Mouse (Mus musculus) G1E (cell line): ENCODE results near the gene Gm11559. TPM values are rescaled to one million over a fixed set of nuclear protein-coding genes. Genes with fewer than 3 reads are reported as not detected.
"Not testable (repeated sequence)": the region's sequence is repeated elsewhere in the genome, so short reads cannot be mapped to it uniquely, and the experiment has no call there.

Experiments
- ATAC-seq: 2 replicates; pipeline ENCODE4 v1.8.0; 2016; ENCODE audit warnings: mild to moderate bottlenecking; ENCODE audit not compliant: insufficient number of reproducible peaks, poor library complexity, low FRiP score, severe bottlenecking; ENCODE audit errors: extremely low read depth
- DNase-seq: peaks from one replicate; pipeline ENCODE4 v3.0.0; 2012; ENCODE audit warnings: low spot score
- H3K27me3 ChIP-seq: 2 replicates; pipeline ENCODE4 v1.6.1; 2012; ENCODE audit warnings: mild to moderate bottlenecking, low read length, inconsistent platforms; ENCODE audit not compliant: insufficient read depth
- H3K36me3 ChIP-seq: replicated peaks from 2 replicates; pipeline ENCODE3; 2012; ENCODE audit warnings: mild to moderate bottlenecking, inconsistent platforms
- H3K4me1 ChIP-seq: 2 replicates; pipeline ENCODE4 v1.6.1; 2012; ENCODE audit warnings: low read depth, low read length, inconsistent platforms, mixed read lengths; ENCODE audit not compliant: insufficient read depth
- H3K4me3 ChIP-seq: 2 replicates; pipeline ENCODE4 v1.5.1; 2012; ENCODE audit warnings: low read depth, mild to moderate bottlenecking, inconsistent platforms, low read length, moderate library complexity, mixed read lengths
- H3K9me3 ChIP-seq: replicated peaks from 2 replicates; pipeline ENCODE4 v1.6.1; 2012; ENCODE audit warnings: inconsistent platforms
- CTCF ChIP-seq: IDR thresholded peaks from 2 replicates; pipeline ENCODE4 v1.5.1; 2012; ENCODE audit warnings: low read depth, low read length, inconsistent platforms, mixed read lengths
- GATA1 ChIP-seq: IDR thresholded peaks from 2 replicates; pipeline ENCODE4 v1.6.1; 2012; ENCODE audit warnings: borderline replicate concordance, low read length, inconsistent platforms, mixed read lengths
- GATA2 ChIP-seq: IDR thresholded peaks from 2 replicates; pipeline ENCODE4 v1.6.1; 2012; ENCODE audit warnings: low read depth, low read length, inconsistent platforms, borderline replicate concordance
- POLR2AphosphoS5 ChIP-seq: IDR thresholded peaks from 2 replicates; pipeline ENCODE4 v1.6.1; 2012; ENCODE audit warnings: low read depth, low read length, inconsistent platforms; ENCODE audit not compliant: insufficient replicate concordance
- TAL1 ChIP-seq: conservative IDR thresholded peaks from 2 replicates; pipeline ENCODE4 v1.6.1; 2012; ENCODE audit warnings: low read depth, low read length, inconsistent platforms, mixed read lengths
- polyA plus RNA-seq: library from polyadenylated mRNA; stranded (reverse); fragments of >175 nt; gene quantifications from 2 replicates; pipeline ENCODE4 v1.2.3, GENCODE M21; 2012
- total RNA-seq, 2 experiments: library from RNA; stranded (forward) in 1 of 2; stranded (reverse) in 1 of 2; fragments of 200-1000 nt in 1 of 2; fragments of >200 nt in 1 of 2; fragmentation: Nextera tagmentation in 1 of 2; gene quantifications; 2 replicates each; pipeline ENCODE4 v1.2.3; 2014 to 2017

Gm11559 gene
- total and polyA plus RNA-seq, 3 experiments: not detected

DNA sequence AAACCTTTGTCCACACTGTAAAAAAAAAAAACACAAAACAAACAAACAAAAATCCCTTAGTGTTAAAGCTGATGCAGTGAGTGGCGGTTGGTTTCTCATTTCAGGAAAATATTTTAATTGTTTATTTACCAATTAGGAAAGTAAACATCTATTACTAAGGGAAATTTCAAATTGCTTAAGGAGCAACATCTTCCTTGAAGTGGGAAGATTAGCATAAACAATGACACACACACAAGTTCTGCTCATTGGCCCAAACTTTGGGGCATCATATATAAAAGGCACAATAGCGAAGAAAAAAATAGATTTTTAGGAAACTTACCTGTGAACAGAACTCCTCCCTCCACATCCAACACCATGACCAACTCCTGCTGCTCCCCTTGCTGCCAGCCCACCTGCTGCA lies 6.7 kb upstream of the Gm11559 start, which contains the start of gene Gm11568:
Gm11568 (plus strand) TSS at position 301 of the 400 bp plus-strand sequence.
- TF ChIP-seq CTCF (no peak), GATA2 (no peak), TAL1 (no peak), POLR2AphosphoS5 (no peak), GATA1 (no peak)
- Histone ChIP-seq H3K4me3 (no peak within 1 kb of the TSS), H3K27me3 (no peaks in the 10 kb centered on the region), H3K9me3 (peaks cover 23% of the 10 kb centered on the region), H3K4me1 (no peaks in the 10 kb centered on the region), H3K36me3 (no peaks in the 10 kb centered on the region)
- ATAC-seq (no peak), DNase-seq (no peak)

GRCm38 (mm10) chr11:99858761-99859160 lies 5.5 kb upstream of the Gm11559 start:
- Histone ChIP-seq H3K9me3 (peaks cover 25% of the 10 kb centered on the region), H3K27me3 (no peaks in the 10 kb centered on the region), H3K36me3 (no peaks in the 10 kb centered on the region), H3K4me3 (no peak overlapping the region), H3K4me1 (no peaks in the 10 kb centered on the region)
- TF ChIP-seq CTCF (no peak), GATA2 (no peak), TAL1 (no peak), POLR2AphosphoS5 (no peak), GATA1 (no peak)
- no peak for ATAC-seq
- no peak for DNase-seq

GRCm38 (mm10) chr11:99873089-99873488 lies 8.8 kb downstream of the Gm11559 start, which contains the start of gene Krtap9-1:
TSS of gene Krtap9-1 (plus strand) at chr11:99873389.
- not testable (repeated sequence) for ATAC-seq, H3K4me3 ChIP-seq, H3K36me3 ChIP-seq, H3K27me3 ChIP-seq, DNase-seq, H3K9me3 ChIP-seq, H3K4me1 ChIP-seq

DNA sequence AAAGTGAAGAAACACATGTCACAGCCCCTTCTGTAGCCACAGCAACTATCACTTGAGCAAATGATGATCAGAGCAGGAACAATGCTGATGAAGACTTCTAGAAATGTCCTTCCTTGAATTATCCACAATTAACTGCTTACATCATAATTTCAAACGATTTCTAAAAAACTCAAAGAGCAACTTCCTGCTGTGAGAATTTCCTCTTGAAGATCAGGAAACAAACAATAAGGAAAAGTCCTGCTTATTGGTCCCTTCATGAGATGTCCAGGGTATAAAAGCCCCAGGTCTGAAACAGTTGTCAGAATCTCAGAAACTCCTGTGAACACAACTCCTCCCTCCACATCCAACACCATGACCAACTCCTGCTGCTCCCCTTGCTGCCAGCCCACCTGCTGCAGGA lies 14.6 kb downstream of the Gm11559 start, which contains the start of gene Gm11567:
Gm11567 (plus strand) TSS at position 301 of the 400 bp plus-strand sequence.
- H3K27me3 ChIP-seq: not testable (repeated sequence)

DNA sequence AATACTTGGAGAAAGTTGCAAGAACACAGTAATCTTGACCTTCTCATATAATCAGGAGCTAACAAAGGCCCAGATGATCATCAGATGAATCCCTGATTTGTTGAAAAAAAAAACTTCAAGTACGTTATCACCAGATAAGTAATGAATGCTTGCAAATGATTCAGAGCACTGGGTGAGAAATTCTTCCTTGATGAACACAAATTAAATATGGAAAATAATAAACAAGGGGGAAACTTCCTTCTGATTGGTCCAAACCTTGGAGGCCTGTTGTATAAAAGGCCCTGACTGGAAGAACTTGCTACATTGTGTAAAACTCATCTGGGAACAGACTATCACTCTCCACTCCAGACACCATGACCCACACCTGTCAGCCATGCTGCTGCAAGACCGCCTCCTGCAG lies 43.3 kb downstream of the Gm11559 start, which contains the start of gene Krtap31-1:
Krtap31-1 (plus strand) TSS at position 301 of the 400 bp plus-strand sequence.
- Histone ChIP-seq H3K4me1 (no peaks in the 10 kb centered on the region), H3K36me3 (no peaks in the 10 kb centered on the region), H3K4me3 (no peak within 1 kb of the TSS), H3K9me3 (peaks cover 19% of the 10 kb centered on the region), H3K27me3 (no peaks in the 10 kb centered on the region)
- no peak for DNase-seq
- TF ChIP-seq GATA1 (no peak), TAL1 (no peak), CTCF (no peak), POLR2AphosphoS5 (no peak), GATA2 (no peak)
- no peak for ATAC-seq

More for the DNA sequence above, 14.6 kb downstream of the Gm11559 start, which contains the start of gene Gm11567:
- not testable (repeated sequence) for DNase-seq, H3K36me3 ChIP-seq, ATAC-seq, H3K9me3 ChIP-seq, H3K4me1 ChIP-seq, H3K4me3 ChIP-seq

DNA sequence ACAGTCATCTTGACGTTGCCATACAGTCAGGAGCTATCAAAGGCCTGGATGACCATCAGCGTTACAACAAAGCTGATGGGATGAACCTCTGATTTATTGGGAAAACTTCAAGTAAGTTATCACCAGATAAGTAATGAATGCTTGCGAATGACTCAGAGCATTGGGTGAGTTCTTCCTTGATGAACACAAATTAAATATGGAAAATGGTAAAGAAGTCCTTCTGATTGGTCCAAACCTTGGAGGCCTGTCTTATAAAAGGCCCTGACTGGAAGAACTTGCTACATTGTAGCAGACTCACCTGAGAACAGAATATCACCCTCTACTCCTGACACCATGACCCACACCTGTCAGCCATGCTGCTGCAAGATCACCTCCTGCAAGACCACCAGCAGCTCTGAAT lies 50.2 kb downstream of the Gm11559 start, which contains the start of gene Gm11565:
Gm11565 (plus strand) TSS at position 301 of the 400 bp plus-strand sequence.
- TF ChIP-seq TAL1: no peak
- TF ChIP-seq GATA1: no peak
- TF ChIP-seq GATA2: no peak
- H3K27me3 ChIP-seq: no peaks in the 10 kb centered on the region
- H3K36me3 ChIP-seq: no peaks in the 10 kb centered on the region
- no peak for DNase-seq
- no peak within 1 kb of the TSS for H3K4me3 ChIP-seq
- ATAC-seq: no peak
- H3K9me3 ChIP-seq: peaks cover 31% of the 10 kb centered on the region
- no peaks in the 10 kb centered on the region for H3K4me1 ChIP-seq

Other genes starting within 250 kb of the Gm11559 start
Only the 20 nearest of the 37 such genes appear.
- gene Gm11595, start 91.6 kb upstream of the Gm11559 start, total RNA-seq (2014; fragmentation: Nextera tagmentation): not detected in 2 replicates
- 0.12 TPM in 1 of 2 replicates, not detected in the other for gene Gm11595, start 91.6 kb upstream of the Gm11559 start, total RNA-seq (2017)
- not detected in 2 replicates for gene Gm11595, start 91.6 kb upstream of the Gm11559 start, polyA plus RNA-seq
- gene Krtap4-8, start 83.8 kb upstream of the Gm11559 start, total RNA-seq (2014; fragmentation: Nextera tagmentation): not detected in 2 replicates
- 0.27 TPM in 1 of 2 replicates, not detected in the other for gene Krtap4-8, start 83.8 kb upstream of the Gm11559 start, total RNA-seq (2017)
- gene Krtap4-8, start 83.8 kb upstream of the Gm11559 start, polyA plus RNA-seq: not detected in 2 replicates
- not detected in 2 replicates for gene Krtap4-9, start 79.3 kb upstream of the Gm11559 start, total RNA-seq (2014; fragmentation: Nextera tagmentation)
- gene Krtap4-9, start 79.3 kb upstream of the Gm11559 start, total RNA-seq (2017): not detected in 2 replicates
- gene Krtap4-9, start 79.3 kb upstream of the Gm11559 start, polyA plus RNA-seq: not detected in 2 replicates
- gene Gm11596, start 71.0 kb upstream of the Gm11559 start, total RNA-seq (2014; fragmentation: Nextera tagmentation): not detected in 2 replicates
- gene Gm11596, start 71.0 kb upstream of the Gm11559 start, total RNA-seq (2017): 0.12 TPM in 1 of 2 replicates, not detected in the other
- not detected in 2 replicates for gene Gm11596, start 71.0 kb upstream of the Gm11559 start, polyA plus RNA-seq
- not detected in 2 replicates for gene Gm11569, start 65.5 kb upstream of the Gm11559 start, total RNA-seq (2014; fragmentation: Nextera tagmentation)
- not detected in 2 replicates for gene Gm11569, start 65.5 kb upstream of the Gm11559 start, total RNA-seq (2017)
- not detected in 2 replicates for gene Gm11569, start 65.5 kb upstream of the Gm11559 start, polyA plus RNA-seq
- gene Gm11554, start 60.0 kb upstream of the Gm11559 start, total RNA-seq (2014; fragmentation: Nextera tagmentation): not detected in 2 replicates
- gene Gm11554, start 60.0 kb upstream of the Gm11559 start, total RNA-seq (2017): not detected in 2 replicates
- gene Gm11554, start 60.0 kb upstream of the Gm11559 start, polyA plus RNA-seq: not detected in 2 replicates
- not detected in 2 replicates for gene Krtap4-13, start 54.6 kb upstream of the Gm11559 start, total RNA-seq (2014; fragmentation: Nextera tagmentation)
- not detected in 2 replicates for gene Krtap4-13, start 54.6 kb upstream of the Gm11559 start, total RNA-seq (2017)
- gene Krtap4-13, start 54.6 kb upstream of the Gm11559 start, polyA plus RNA-seq: not detected in 2 replicates
- not detected in 2 replicates for gene Gm11564, start 48.8 kb upstream of the Gm11559 start, total RNA-seq (2014; fragmentation: Nextera tagmentation)
- gene Gm11564, start 48.8 kb upstream of the Gm11559 start, total RNA-seq (2017): not detected in 2 replicates
- gene Gm11564, start 48.8 kb upstream of the Gm11559 start, polyA plus RNA-seq: not detected in 2 replicates
- not detected in 2 replicates for gene 2300003K06Rik, start 26.4 kb upstream of the Gm11559 start, total RNA-seq (2014; fragmentation: Nextera tagmentation)
- not detected in 2 replicates for gene 2300003K06Rik, start 26.4 kb upstream of the Gm11559 start, total RNA-seq (2017)
- gene 2300003K06Rik, start 26.4 kb upstream of the Gm11559 start, polyA plus RNA-seq: not detected in 2 replicates
- not detected in 2 replicates for gene Krtap4-16, start 12.9 kb upstream of the Gm11559 start, total RNA-seq (2014; fragmentation: Nextera tagmentation)
- not detected in 2 replicates for gene Krtap4-16, start 12.9 kb upstream of the Gm11559 start, total RNA-seq (2017)
- not detected in 2 replicates for gene Krtap4-16, start 12.9 kb upstream of the Gm11559 start, polyA plus RNA-seq
- not detected in 2 replicates for gene Gm11568, start 6.6 kb upstream of the Gm11559 start, total RNA-seq (2014; fragmentation: Nextera tagmentation)
- not detected in 2 replicates for gene Gm11568, start 6.6 kb upstream of the Gm11559 start, total RNA-seq (2017)
- not detected in 2 replicates for gene Gm11568, start 6.6 kb upstream of the Gm11559 start, polyA plus RNA-seq
- gene Krtap9-1, start 8.9 kb downstream of the Gm11559 start, total RNA-seq (2014; fragmentation: Nextera tagmentation): not detected in 2 replicates
- not detected in 2 replicates for gene Krtap9-1, start 8.9 kb downstream of the Gm11559 start, total RNA-seq (2017)
- not detected in 2 replicates for gene Krtap9-1, start 8.9 kb downstream of the Gm11559 start, polyA plus RNA-seq
- gene Gm11567, start 14.7 kb downstream of the Gm11559 start, total RNA-seq (2014; fragmentation: Nextera tagmentation): not detected in 2 replicates
- not detected in 2 replicates for gene Gm11567, start 14.7 kb downstream of the Gm11559 start, total RNA-seq (2017)
- not detected in 2 replicates for gene Gm11567, start 14.7 kb downstream of the Gm11559 start, polyA plus RNA-seq
- not detected in 2 replicates for gene Krtap31-1, start 43.4 kb downstream of the Gm11559 start, total RNA-seq (2014; fragmentation: Nextera tagmentation)
- 0.27 and 0.29 TPM in 2 replicates for gene Krtap31-1, start 43.4 kb downstream of the Gm11559 start, total RNA-seq (2017)
- gene Krtap31-1, start 43.4 kb downstream of the Gm11559 start, polyA plus RNA-seq: not detected in 2 replicates
- gene Gm11565, start 50.3 kb downstream of the Gm11559 start, total RNA-seq (2014; fragmentation: Nextera tagmentation): not detected in 2 replicates
- gene Gm11565, start 50.3 kb downstream of the Gm11559 start, total RNA-seq (2017): 0.16 and 0.23 TPM in 2 replicates
- not detected in 2 replicates for gene Gm11565, start 50.3 kb downstream of the Gm11559 start, polyA plus RNA-seq
- gene Krtap31-2, start 71.8 kb downstream of the Gm11559 start, total RNA-seq (2014; fragmentation: Nextera tagmentation): not detected in 2 replicates
- not detected in 2 replicates for gene Krtap31-2, start 71.8 kb downstream of the Gm11559 start, total RNA-seq (2017)
- gene Krtap31-2, start 71.8 kb downstream of the Gm11559 start, polyA plus RNA-seq: not detected in 2 replicates
- not detected in 2 replicates for gene Krtap9-5, start 84.0 kb downstream of the Gm11559 start, total RNA-seq (2014; fragmentation: Nextera tagmentation)
- gene Krtap9-5, start 84.0 kb downstream of the Gm11559 start, total RNA-seq (2017): not detected in 2 replicates
- not detected in 2 replicates for gene Krtap9-5, start 84.0 kb downstream of the Gm11559 start, polyA plus RNA-seq
- not detected in 2 replicates for gene Krtap29-1, start 114.6 kb downstream of the Gm11559 start, total RNA-seq (2014; fragmentation: Nextera tagmentation)
- gene Krtap29-1, start 114.6 kb downstream of the Gm11559 start, total RNA-seq (2017): not detected in 2 replicates
- gene Krtap29-1, start 114.6 kb downstream of the Gm11559 start, polyA plus RNA-seq: not detected in 2 replicates
- not detected in 2 replicates for gene Krtap16-1, start 122.1 kb downstream of the Gm11559 start, total RNA-seq (2014; fragmentation: Nextera tagmentation)
- 0.06 and 0.11 TPM in 2 replicates for gene Krtap16-1, start 122.1 kb downstream of the Gm11559 start, total RNA-seq (2017)
- not detected in 2 replicates for gene Krtap16-1, start 122.1 kb downstream of the Gm11559 start, polyA plus RNA-seq
- not detected in 2 replicates for gene Krtap17-1, start 129.5 kb downstream of the Gm11559 start, total RNA-seq (2014; fragmentation: Nextera tagmentation)
- not detected in 2 replicates for gene Krtap17-1, start 129.5 kb downstream of the Gm11559 start, total RNA-seq (2017)
- not detected in 2 replicates for gene Krtap17-1, start 129.5 kb downstream of the Gm11559 start, polyA plus RNA-seq